ENCODE assay signal across 21 mouse cellular contexts in the genomic region with DNA sequence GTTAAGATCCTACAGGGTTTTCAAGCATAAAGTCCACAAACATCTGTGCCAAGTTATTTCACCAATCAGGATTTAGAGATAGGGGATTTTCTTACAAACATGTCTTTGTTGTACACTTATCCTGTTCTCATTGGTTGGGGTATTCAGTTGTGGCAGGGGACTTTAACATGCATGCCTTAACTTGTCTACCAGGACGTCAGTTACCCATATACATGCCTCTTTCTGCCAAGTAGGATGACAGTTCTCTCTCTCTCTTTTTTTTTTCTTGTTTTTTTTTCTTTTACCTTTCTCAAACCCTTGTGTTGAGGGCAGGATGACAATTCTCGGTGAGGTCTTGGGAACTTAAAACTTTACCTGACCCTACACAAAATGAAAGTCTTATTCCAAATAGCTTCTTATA.
A peak's percentile ranks its signal among the peaks of the same experiment; 100 is the strongest.
DNase-seq lines count a peak whose midpoint lies in the region; ATAC-seq and TF ChIP-seq lines count a peak whose summit lies in the region.
"Had no signal": no experiment of that assay in that cellular context is flagged by ENCODE, and none has a peak within 500 bp of the region (broad histone marks: within the 10 kb centered on the region; RNA-seq: fewer than 3 reads in every experiment).

No protein-coding gene starts in this region.

- H3K79me2 ChIP-seq in CH12.LX (replicated peaks; ENCODE audit: control insufficient read depth, extremely low read depth, insufficient read depth, poor library complexity, severe bottlenecking): no peaks in the 10 kb centered on the region

- in situ Hi-C loops in CH12.LX (cut with MboI; ENCODE audit: low pct_ligation_motif_present, low pct_unique_long_range_greater_than_20kb, low sequenced_read_pairs): no loop called here

- no peaks in the 10 kb centered on the region for H3K9me3 ChIP-seq in heart, embryonic 10.5 days
- no peaks in the 10 kb centered on the region for H3K9me3 ChIP-seq in heart, embryonic 11.5 days (replicated peaks; ENCODE audit: control insufficient read depth, low read length)
- no peaks in the 10 kb centered on the region for H3K9me3 ChIP-seq in limb, embryonic 11.5 days (ENCODE audit: control insufficient read depth, low read length)
- H3K9me3 ChIP-seq in limb, embryonic 10.5 days (replicated peaks): no peaks in the 10 kb centered on the region
- H3K9me3 ChIP-seq in CH12.LX (replicated peaks; ENCODE audit: low read length): no peaks in the 10 kb centered on the region
- H3K9me3 ChIP-seq: G1E had no signal

- TF ChIP-seq CTCF in CH12.LX (conservative IDR thresholded peaks at IDR 0.05 in 1 of 2, IDR thresholded peaks at IDR 0.05 in 1 of 2; ENCODE audit: low read depth in 2 of 2, low read length in 2 of 2): no peak

- no peak overlapping the region for H3K4me2 ChIP-seq in heart, embryonic 11.5 days
- no peak overlapping the region for H3K4me2 ChIP-seq in limb, embryonic 11.5 days (ENCODE audit: low read depth, severe bottlenecking)
- H3K4me2 ChIP-seq in CH12.LX (ENCODE audit: insufficient read depth, low read depth, poor library complexity, severe bottlenecking): no peak overlapping the region

- 82% methylated on average over 2 of the region's 2 CpGs for WGBS in heart, embryonic 10.5 days
- 73% methylated on average over 2 of the region's 2 CpGs for WGBS in heart, embryonic 11.5 days (ENCODE audit: insufficient replicate concordance)
- 87% methylated on average over 2 of the region's 2 CpGs for WGBS in limb, embryonic 11.5 days
- WGBS in limb, embryonic 10.5 days: 81% methylated on average over 2 of the region's 2 CpGs

- TF ChIP-seq POLR2A in CH12.LX (IDR thresholded peaks at IDR 0.05; ENCODE audit: low read depth, low read length): no peak

- peak; percentile 1 for DNase-seq in heart, embryonic 10.5 days (ENCODE audit: low spot score)
- DNase-seq in limb, embryonic 11.5 days (ENCODE audit: low spot score): peak; percentile 3
- no peak for DNase-seq in limb, embryonic 10.5 days (ENCODE audit: low spot score)
- peak; percentile 7 for DNase-seq in CH12.LX (ENCODE audit: extremely low read depth)
- no peak for DNase-seq in layer of hippocampus, adult 9-10 months (ENCODE audit: low spot score)
- DNase-seq: adrenal gland, adult 2 months; adrenal gland, adult 8-10 months; adrenal gland, postnatal 10 days; adrenal gland, postnatal 14 days; adrenal gland, postnatal 25 days; adrenal gland, postnatal 36 days; B cell, adult 2 months; cerebellum, adult 11 months; cerebellum, adult 11-12 months; cerebellum, adult 18-20 months; cerebellum, adult 2 months had no signal

- H3K4me3 ChIP-seq in heart, embryonic 10.5 days: no peak overlapping the region
- H3K4me3 ChIP-seq in heart, embryonic 11.5 days (ENCODE audit: low read depth, low read length): no peak overlapping the region
- H3K4me3 ChIP-seq in limb, embryonic 11.5 days (ENCODE audit: low read depth, low read length): no peak overlapping the region
- H3K4me3 ChIP-seq in limb, embryonic 10.5 days: no peak overlapping the region
- no peak overlapping the region for H3K4me3 ChIP-seq in CH12.LX (replicated peaks in 1 of 3; ENCODE audit: low read depth in 2 of 3, low read length in 2 of 3, poor library complexity in 1 of 3)

- no peak for ATAC-seq in heart, embryonic 11.5 days (replicated peaks; ENCODE audit: insufficient number of reproducible peaks, low FRiP score, low TSS enrichment)
- no peak for ATAC-seq in limb, embryonic 11.5 days (ENCODE audit: insufficient number of reproducible peaks, low FRiP score, low TSS enrichment, low read depth)
- ATAC-seq: activated CD4-positive, CD25-positive, alpha-beta regulatory T cell, adult 4 months; CD4-positive, CD25-positive, alpha-beta regulatory T cell, adult 4 months; Patski had no signal

- H3K27me3 ChIP-seq in heart, embryonic 10.5 days (ENCODE audit: insufficient read depth, poor library complexity, severe bottlenecking): peaks cover 27% of the 10 kb centered on the region
- H3K27me3 ChIP-seq in heart, embryonic 11.5 days (ENCODE audit: control insufficient read depth, insufficient read depth, low read length): peaks cover 12% of the 10 kb centered on the region
- H3K27me3 ChIP-seq in limb, embryonic 11.5 days (ENCODE audit: control insufficient read depth, insufficient read depth, low read length): peaks cover 18% of the 10 kb centered on the region
- H3K27me3 ChIP-seq in limb, embryonic 10.5 days (ENCODE audit: low read depth, poor library complexity, severe bottlenecking): peaks cover 28% of the 10 kb centered on the region
- H3K27me3 ChIP-seq in CH12.LX (replicated peaks): no peaks in the 10 kb centered on the region
- H3K27me3 ChIP-seq: Patski had no signal

- no peaks in the 10 kb centered on the region for H3K36me3 ChIP-seq in heart, embryonic 10.5 days
- no peaks in the 10 kb centered on the region for H3K36me3 ChIP-seq in heart, embryonic 11.5 days (ENCODE audit: control insufficient read depth, insufficient read depth, low read length)
- H3K36me3 ChIP-seq in limb, embryonic 11.5 days (ENCODE audit: control insufficient read depth, insufficient read depth, low read length): no peaks in the 10 kb centered on the region
- no peaks in the 10 kb centered on the region for H3K36me3 ChIP-seq in limb, embryonic 10.5 days
- H3K36me3 ChIP-seq in CH12.LX (replicated peaks in 1 of 2; ENCODE audit: control insufficient read depth in 1 of 2, insufficient read depth in 1 of 2, low read length in 1 of 2): no peaks in the 10 kb centered on the region
- H3K36me3 ChIP-seq: G1E had no signal

- no peak overlapping the region for H3K27ac ChIP-seq in heart, embryonic 10.5 days
- H3K27ac ChIP-seq in heart, embryonic 11.5 days (ENCODE audit: low read depth, low read length): no peak overlapping the region
- H3K27ac ChIP-seq in limb, embryonic 11.5 days (replicated peaks; ENCODE audit: low read depth, low read length): no peak overlapping the region
- no peak overlapping the region for H3K27ac ChIP-seq in limb, embryonic 10.5 days
- H3K27ac ChIP-seq in CH12.LX (ENCODE audit: insufficient read depth, low read depth): no peak overlapping the region

- H3K4me1 ChIP-seq in heart, embryonic 10.5 days: peaks cover 17% of the 10 kb centered on the region
- peaks cover 9% of the 10 kb centered on the region; the same call in 1 of the 2 replicates for H3K4me1 ChIP-seq in heart, embryonic 11.5 days (ENCODE audit: control insufficient read depth, insufficient read depth, low read length)
- H3K4me1 ChIP-seq in limb, embryonic 11.5 days (ENCODE audit: control insufficient read depth, insufficient read depth, low read length): peaks cover 4% of the 10 kb centered on the region; the same call in 1 of the 2 replicates
- peaks cover 16% of the 10 kb centered on the region for H3K4me1 ChIP-seq in limb, embryonic 10.5 days
- peaks cover 3 to 13% of the 10 kb centered on the region in 2 experiments; a peak in 3 of 4 replicates for H3K4me1 ChIP-seq in CH12.LX (ENCODE audit: control insufficient read depth in 1 of 2, insufficient read depth in 2 of 2)

- TF ChIP-seq RAD21 in CH12.LX (IDR thresholded peaks at IDR 0.05; ENCODE audit: low read depth, low read length): no peak

- H3K9ac ChIP-seq in heart, embryonic 11.5 days (ENCODE audit: low read depth, low read length): no peak overlapping the region
- no peak overlapping the region for H3K9ac ChIP-seq in limb, embryonic 11.5 days (ENCODE audit: low read length)
- H3K9ac ChIP-seq in CH12.LX (ENCODE audit: insufficient read depth, low read depth): no peak overlapping the region

- TF ChIP-seq EP300 in CH12.LX (IDR thresholded peaks at IDR 0.05; ENCODE audit: low read length): no peak

- dilution Hi-C loops in CH12.LX (cut with MboI; ENCODE audit: extremely low pct_ligation_motif_present, extremely low pct_unique_long_range_greater_than_20kb, low sequenced_read_pairs): no loop called here

TF ChIP-seq in CH12.LX, 34 proteins besides CTCF, POLR2A, EP300 and RAD21:
- peak; percentile 89; the same call in 1 of the 2 replicates for TF ChIP-seq CHD1 (IDR thresholded peaks at IDR 0.05; ENCODE audit: low read depth, low read length)
- TF ChIP-seq ZNF384 (IDR thresholded peaks at IDR 0.05; ENCODE audit: low read depth, low read length): peak; percentile 69; the same call in 1 of the 2 replicates
- TF ChIP-seq BHLHE40 (IDR thresholded peaks at IDR 0.05; ENCODE audit: low read depth, low read length): no peak
- TF ChIP-seq JUN (IDR thresholded peaks at IDR 0.05; ENCODE audit: insufficient read depth, low read depth, low read length): no peak
- TF ChIP-seq ZC3H11A (IDR thresholded peaks at IDR 0.05; ENCODE audit: low read depth, low read length): no peak
- no peak for TF ChIP-seq MAX (IDR thresholded peaks at IDR 0.05; ENCODE audit: low read length)
- no peak for TF ChIP-seq E2F4 (IDR thresholded peaks at IDR 0.05; ENCODE audit: insufficient replicate concordance, low read depth, low read length)
- no peak for TF ChIP-seq PAX5 (IDR thresholded peaks at IDR 0.05; ENCODE audit: low read length)
- no peak for TF ChIP-seq TBP (conservative IDR thresholded peaks at IDR 0.05; ENCODE audit: low read depth, low read length)
- TF ChIP-seq TCF12 (IDR thresholded peaks at IDR 0.05; ENCODE audit: low read depth, low read length): 0 out of 2 replicates have a peak, but pooled peaks have one; percentile 20
- TF ChIP-seq NRF1 (IDR thresholded peaks at IDR 0.05; ENCODE audit: low read depth, low read length): no peak
- no peak for TF ChIP-seq MEF2A (IDR thresholded peaks at IDR 0.05; ENCODE audit: borderline replicate concordance, low read depth, low read length)
- TF ChIP-seq UBTF (IDR thresholded peaks at IDR 0.05; ENCODE audit: low read depth, low read length): no peak
- no peak for TF ChIP-seq USF1 (IDR thresholded peaks at IDR 0.05; ENCODE audit: low read depth, low read length)
- TF ChIP-seq CHD2 (IDR thresholded peaks at IDR 0.05; ENCODE audit: low read length): no peak

Comparison
In these comparisons a context has a peak if more than half of its experiments do, and no peak if none do; other contexts are left out.
1. DNase-seq: peak in heart, embryonic 10.5 days (single experiment), limb, embryonic 11.5 days (single experiment) and CH12.LX (single experiment); none in limb, embryonic 10.5 days (single experiment) and layer of hippocampus, adult 9-10 months (single experiment).